Comparison of ENCODE assay signal across 7 mouse cellular contexts in genomic region chr13:53119586-53120426, GRCm38 (mm10).
DNase-seq lines count a peak whose midpoint lies in the region; ATAC-seq and TF ChIP-seq lines count a peak whose summit lies in the region.

No protein-coding gene starts in this region.

- intact Hi-C loops in gastrocnemius, adult 2 months (cut with DNase I) = loop anchor here (2.0 kb wide), 2 partner anchors 165 to 237 kb away; no protein-coding TSS in a partner anchor
- intact Hi-C loops in left cerebral cortex, postnatal 36 days (cut with DNase I) = loop anchor here (1.0 to 5.0 kb wide), 3 partner anchors 167 to 236 kb away; partner anchors contain the start of gene Ror2

- peaks cover 10% of the 10 kb centered on the region; the same call in 1 of the 2 replicates for H3K36me3 ChIP-seq in intestine, embryonic 16.5 days (ENCODE audit: control insufficient read depth, insufficient read depth, low read length)
- H3K36me3 ChIP-seq in midbrain, embryonic 16.5 days (ENCODE audit: control insufficient read depth, insufficient read depth, low read length) = no peaks in the 10 kb centered on the region
- H3K36me3 ChIP-seq in stomach, embryonic 14.5 days (ENCODE audit: control insufficient read depth, insufficient read depth, low read length) = peaks cover 19% of the 10 kb centered on the region

- H3K4me2 ChIP-seq in intestine, embryonic 16.5 days (ENCODE audit: low read depth, low read length) = no peak overlapping the region
- no peak overlapping the region for H3K4me2 ChIP-seq in midbrain, embryonic 16.5 days (ENCODE audit: low read length)
- H3K4me2 ChIP-seq in stomach, embryonic 14.5 days (replicated peaks; ENCODE audit: low read depth, low read length) = no peak overlapping the region

- H3K4me3 ChIP-seq in gastrocnemius, adult 2 months = no peak overlapping the region
- H3K4me3 ChIP-seq in intestine, embryonic 16.5 days (ENCODE audit: low read length) = no peak overlapping the region
- no peak overlapping the region for H3K4me3 ChIP-seq in midbrain, embryonic 16.5 days (ENCODE audit: low read depth, low read length)
- H3K4me3 ChIP-seq in stomach, embryonic 14.5 days (ENCODE audit: low read depth, low read length) = no peak overlapping the region

- 25% methylated on average over 10 of the region's 10 CpGs for WGBS in intestine, embryonic 16.5 days
- WGBS in midbrain, embryonic 16.5 days = 28% methylated on average over 9 of the region's 10 CpGs
- WGBS in stomach, embryonic 14.5 days = 25% methylated on average over 10 of the region's 10 CpGs

- no peak overlapping the region for H3K9ac ChIP-seq in intestine, embryonic 16.5 days (ENCODE audit: low read depth, low read length)
- H3K9ac ChIP-seq in midbrain, embryonic 16.5 days (ENCODE audit: low read depth, low read length) = no peak overlapping the region
- H3K9ac ChIP-seq in stomach, embryonic 14.5 days (replicated peaks; ENCODE audit: low read depth, low read length) = no peak overlapping the region

- no peak overlapping the region for H3K27ac ChIP-seq in gastrocnemius, adult 2 months
- H3K27ac ChIP-seq in intestine, embryonic 16.5 days (ENCODE audit: low read length) = 0 out of 2 replicates have a peak overlapping the region, but pooled peaks have one; percentile 21
- no peak overlapping the region for H3K27ac ChIP-seq in midbrain, embryonic 16.5 days (ENCODE audit: low read length)
- H3K27ac ChIP-seq in stomach, embryonic 14.5 days (ENCODE audit: low read length) = 0 out of 2 replicates have a peak overlapping the region, but pooled peaks have one; percentile 39

- DNase-seq in adipocyte (ENCODE audit: low spot score) = peak; percentile 67
- DNase-seq in cerebellum, postnatal 10 days = peak; percentile 95 to 98
- DNase-seq in gastrocnemius, adult 2 months = peak; percentile 74
- peak; percentile 52 to 75 for DNase-seq in left cerebral cortex, postnatal 36 days (ENCODE audit: low spot score in 2 of 2)

- ATAC-seq in intestine, embryonic 16.5 days = peak; percentile 25; the same call in 1 of the 2 replicates
- peak; percentile 69 for ATAC-seq in midbrain, embryonic 16.5 days
- ATAC-seq in stomach, embryonic 14.5 days (ENCODE audit: insufficient number of reproducible peaks, insufficient read depth, low FRiP score, low read depth) = peak; percentile 34; the same call in 1 of the 2 replicates

- peaks cover 21% of the 10 kb centered on the region for H3K4me1 ChIP-seq in intestine, embryonic 16.5 days (ENCODE audit: control insufficient read depth, insufficient read depth, low read length)
- H3K4me1 ChIP-seq in midbrain, embryonic 16.5 days (ENCODE audit: control insufficient read depth, insufficient read depth, low read length) = peaks cover 11% of the 10 kb centered on the region
- H3K4me1 ChIP-seq in stomach, embryonic 14.5 days (ENCODE audit: control insufficient read depth, insufficient read depth, low read length) = peaks cover 6% of the 10 kb centered on the region

- no peaks in the 10 kb centered on the region for H3K9me3 ChIP-seq in intestine, embryonic 16.5 days (ENCODE audit: control insufficient read depth, low read length)
- no peaks in the 10 kb centered on the region for H3K9me3 ChIP-seq in midbrain, embryonic 16.5 days (replicated peaks; ENCODE audit: control insufficient read depth, low read length, poor library complexity, severe bottlenecking)
- no peaks in the 10 kb centered on the region for H3K9me3 ChIP-seq in stomach, embryonic 14.5 days (ENCODE audit: control insufficient read depth, low read depth, low read length)

- H3K27me3 ChIP-seq in intestine, embryonic 16.5 days (replicated peaks; ENCODE audit: control insufficient read depth, insufficient read depth, low read length) = no peaks in the 10 kb centered on the region
- no peaks in the 10 kb centered on the region for H3K27me3 ChIP-seq in midbrain, embryonic 16.5 days (ENCODE audit: control insufficient read depth, insufficient read depth, low read depth, low read length)
- H3K27me3 ChIP-seq in stomach, embryonic 14.5 days (ENCODE audit: control insufficient read depth, insufficient read depth, low read length) = no peaks in the 10 kb centered on the region

- peak; percentile 94 for TF ChIP-seq CTCF in gastrocnemius, adult 2 months (IDR thresholded peaks at IDR 0.05)

Comparison
In these comparisons a context has a peak if more than half of its experiments do, and no peak if none do; other contexts are left out.
1. H3K27ac ChIP-seq: peak in intestine, embryonic 16.5 days (single experiment) and stomach, embryonic 14.5 days (single experiment); none in gastrocnemius, adult 2 months (single experiment) and midbrain, embryonic 16.5 days (single experiment).
2. Peak in every context shown above with its lines, with median percentiles within 50 percentile points of each other: DNase-seq and ATAC-seq.